Mouse (Mus musculus) left cerebral cortex, adult 11 months (tissue): ENCODE measurements at regions not wholly inside any gene's neighbourhood (a gene's known extent, or its start where the extent isn't known, plus 50 kb on each side); places are given as distances from the start of the nearest gene placed in this dataset.
A peak's percentile ranks its signal among the peaks of the same experiment; 100 is the strongest.

Experiments used
- DNase-seq: peaks from one replicate; pipeline ENCODE4 v3.0.0; 2022; ENCODE audit warnings: low spot score

DNA sequence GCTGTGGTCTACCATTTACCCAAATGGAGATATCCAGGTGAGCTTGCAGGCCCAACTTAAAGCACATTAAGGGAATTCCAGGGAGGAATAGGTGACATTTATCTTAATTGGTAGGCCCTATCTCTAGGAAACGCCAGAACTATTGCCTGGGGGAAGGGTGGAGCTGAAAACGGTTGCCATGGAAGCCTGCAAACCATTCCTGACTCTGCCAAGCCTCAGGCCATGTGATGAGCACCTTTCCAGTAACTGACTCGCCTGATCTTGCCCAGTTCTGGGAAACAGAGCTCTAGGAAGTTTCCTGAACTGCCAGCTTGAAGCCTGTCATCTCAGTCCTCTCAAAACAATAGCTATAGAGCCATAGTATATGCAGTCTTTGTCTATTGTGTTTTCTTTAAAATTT is 297.0 kb downstream of the Slitrk5 start:
- DNase-seq, result no peak

GRCm38 (mm10) chr14:111995809-111996458 is 321.0 kb downstream of the Slitrk5 start:
- DNase-seq, result no peak

DNA sequence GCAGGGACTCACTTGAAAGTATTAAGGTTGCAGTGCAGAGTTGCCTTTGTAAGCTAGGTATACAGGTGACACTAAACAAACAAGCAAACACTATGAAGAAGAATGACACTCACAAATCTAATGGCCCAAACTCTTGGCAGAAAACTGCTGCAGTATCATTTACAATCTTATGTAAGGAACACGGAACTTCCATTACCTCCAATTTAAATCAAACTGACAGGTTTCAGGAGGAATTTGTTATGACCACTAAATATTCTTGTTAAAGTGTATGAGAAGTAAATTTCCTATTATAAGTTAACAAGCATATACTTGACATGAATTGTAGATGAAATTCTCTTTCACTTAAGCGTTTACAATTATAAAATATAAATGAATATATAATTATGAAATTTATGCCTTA is 327.2 kb downstream of the Slitrk5 start:
- DNase-seq, result no peak

- DNase-seq, result no peak
These were observed 328.0 kb downstream of the Slitrk5 start for GRCm38 (mm10) chr14:112002881-112003280.

- DNase-seq, result no peak
These were observed 333.8 kb downstream of the Slitrk5 start for GRCm38 (mm10) chr14:112008651-112009050.

DNA sequence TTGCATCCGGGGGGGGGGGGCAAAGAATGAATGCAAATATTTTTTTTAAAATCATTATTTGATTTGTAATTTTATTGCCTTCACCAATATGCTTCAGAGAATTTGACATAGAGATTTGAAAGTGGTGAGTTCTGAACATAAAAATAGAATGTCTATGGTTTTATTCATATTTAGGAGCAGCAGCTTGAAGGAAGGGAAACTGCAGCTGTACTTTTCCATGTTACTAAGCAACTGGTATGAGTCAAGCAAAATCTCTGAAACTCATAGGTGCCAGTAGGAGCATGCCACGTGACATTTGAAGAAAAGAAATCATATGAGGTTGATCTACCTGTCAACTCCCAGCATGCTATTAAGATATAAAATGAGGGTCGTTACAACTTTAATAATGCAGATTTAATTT is 354.4 kb downstream of the Slitrk5 start:
- DNase-seq, result peak; percentile 40

GRCm38 (mm10) chr14:112075071-112075470 is 400.2 kb downstream of the Slitrk5 start:
- DNase-seq, result no peak
